Mouse (Mus musculus) ES-E14 (cell line): ENCODE measurements around the gene Foxe1. TPM values are rescaled to one million over a fixed set of nuclear protein-coding genes. Genes with fewer than 3 reads are reported as not detected.
A peak's percentile ranks its signal among the peaks of the same experiment; 100 is the strongest.

Experiments
- DNase-seq: peaks from one replicate; pipeline ENCODE4 v3.0.0-alpha.2; 2013; ENCODE audit warnings: low read depth, low spot score
- H3K27ac ChIP-seq: 2 replicates; pipeline ENCODE4 v1.5.1; 2012; ENCODE audit warnings: low read depth, mild to moderate bottlenecking, low read length, moderate library complexity, mixed read lengths; ENCODE audit not compliant: poor library complexity, insufficient read depth, severe bottlenecking
- H3K36me3 ChIP-seq: 2 replicates; pipeline ENCODE4 v1.6.1; 2012; ENCODE audit warnings: mild to moderate bottlenecking, low read length, moderate library complexity, mixed read lengths; ENCODE audit not compliant: control insufficient read depth, poor library complexity, insufficient read depth, severe bottlenecking
- H3K4me1 ChIP-seq, 2 experiments: fragments of 150-350 bp in 1 of 2; sonication (generic) in 1 of 2; 2 replicates each; pipeline ENCODE4 v1.6.1; 2012; ENCODE audit warnings: low read length in 2 of 2, mild to moderate bottlenecking in 1 of 2, mixed read lengths in 1 of 2; ENCODE audit not compliant: control insufficient read depth in 2 of 2, insufficient read depth in 2 of 2, poor library complexity in 1 of 2
- H3K4me3 ChIP-seq, 2 experiments: fragments of 150-350 bp in 1 of 2; sonication (generic) in 1 of 2; 2 replicates each; pipeline ENCODE4 v1.5.1; 2012; ENCODE audit warnings: low read length in 2 of 2, low read depth in 1 of 2, mild to moderate bottlenecking in 1 of 2, mixed read lengths in 1 of 2; ENCODE audit not compliant: insufficient read depth in 1 of 2, poor library complexity in 1 of 2, severe bottlenecking in 1 of 2
- H3K9ac ChIP-seq: 2 replicates; pipeline ENCODE4 v1.6.1; 2012; ENCODE audit warnings: low read depth, mild to moderate bottlenecking, low read length, mixed read lengths; ENCODE audit not compliant: poor library complexity, insufficient read depth, severe bottlenecking
- H3K9me3 ChIP-seq: fragments of 150-350 bp; sonication (generic); 2 replicates; pipeline ENCODE4 v1.6.1; 2012; ENCODE audit warnings: low read depth, mild to moderate bottlenecking, low read length; ENCODE audit not compliant: control insufficient read depth, insufficient read depth
- CHD2 ChIP-seq: IDR thresholded peaks from 2 replicates; pipeline ENCODE4 v1.6.1; 2014; ENCODE audit warnings: mild to moderate bottlenecking, low read depth, low read length, inconsistent platforms
- HCFC1 ChIP-seq: IDR thresholded peaks from 2 replicates; pipeline ENCODE4 v1.6.1; 2012; ENCODE audit warnings: low read length, inconsistent platforms, borderline replicate concordance; ENCODE audit not compliant: insufficient read depth
- MAFK ChIP-seq: IDR thresholded peaks from 2 replicates; pipeline ENCODE4 v1.6.1; 2014; ENCODE audit warnings: mild to moderate bottlenecking, low read depth, low read length, inconsistent platforms; ENCODE audit not compliant: insufficient read depth
- ZC3H11A ChIP-seq: IDR thresholded peaks from 2 replicates; pipeline ENCODE4 v1.6.1; 2012; ENCODE audit warnings: low read depth, mild to moderate bottlenecking, inconsistent platforms, low read length, borderline replicate concordance
- ZNF384 ChIP-seq: IDR thresholded peaks from 2 replicates; pipeline ENCODE4 v1.6.1; 2012; ENCODE audit warnings: low read depth, low read length, inconsistent platforms
- in situ Hi-C, 2 experiments: fragments of 600-800 bp; cut with MboI; formaldehyde crosslinking; loops; one replicate each; pipeline ENCODE4 v1.15.1; 2025; ENCODE audit warnings: low sequenced_read_pairs in 2 of 2, inconsistent platforms in 1 of 2; ENCODE audit not compliant: unreplicated experiment in 2 of 2
- total RNA-seq: library from RNA; depleted of rRNA; stranded (reverse); fragments of 300-350 nt; gene quantifications from 2 replicates; pipeline ENCODE4 v1.2.3, GENCODE M21; 2012

Gene Foxe1
- total RNA-seq, 1 experiment: 0.22 TPM

DNA sequence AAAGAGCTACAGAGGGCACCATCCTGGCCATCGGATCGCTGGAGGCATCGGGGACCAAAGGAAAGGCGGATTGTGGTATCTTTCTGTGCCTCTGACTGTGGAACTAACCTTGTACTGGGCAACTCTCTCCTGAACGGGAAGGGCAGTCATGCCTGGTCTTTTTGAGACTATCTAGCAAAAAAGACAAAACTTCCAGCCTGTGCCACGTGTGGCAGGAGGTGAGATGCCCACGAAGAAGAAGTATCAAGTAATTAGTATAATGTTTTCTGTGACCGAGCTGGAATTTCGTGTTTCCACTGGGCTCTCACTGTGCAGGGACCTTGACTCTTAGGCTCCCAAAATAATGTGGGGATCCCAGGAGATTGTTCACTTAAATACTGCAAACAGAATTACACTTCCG is 4.4 kb upstream of the Foxe1 start:
- Histone ChIP-seq H3K9me3 (no peaks in the 10 kb centered on the region), H3K4me3 (no peak overlapping the region), H3K27ac (no peak overlapping the region), H3K9ac (no peak overlapping the region), H3K4me1 (peaks cover 0 to 3% of the 10 kb centered on the region in 2 experiments; a peak in 1 of 4 replicates), H3K36me3 (no peaks in the 10 kb centered on the region)
- DNase-seq: no peak
- TF ChIP-seq CHD2 (no peak), ZNF384 (no peak), ZC3H11A (no peak), HCFC1 (no peak), MAFK (no peak)
- in situ Hi-C loops: loop anchor here in 1 of 2 experiments (25.0 kb wide), 1 partner anchor 1698 kb away; the partner anchor contains the start of gene Nr4a3

DNA sequence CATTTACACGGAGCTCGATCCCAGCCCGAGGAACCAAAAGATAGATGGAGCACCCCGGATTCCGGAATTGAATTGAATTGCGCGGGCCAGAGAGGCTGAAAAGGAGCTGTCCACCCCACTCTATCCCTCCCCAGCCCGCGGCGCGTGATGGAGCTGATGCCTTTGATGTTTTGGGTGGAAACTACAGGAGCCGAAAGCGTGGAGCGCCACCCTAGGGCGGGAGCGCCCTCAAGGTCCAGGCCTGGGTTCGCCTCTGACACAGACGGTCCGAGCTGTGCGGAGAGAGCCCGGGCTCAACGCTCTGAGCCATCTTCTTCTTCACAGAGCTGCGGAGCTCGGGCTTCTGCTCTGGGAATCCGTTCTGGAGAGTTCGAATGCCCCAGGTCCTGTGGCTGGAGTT is 3.8 kb upstream of the Foxe1 start:
- no peaks in the 10 kb centered on the region for H3K9me3 ChIP-seq
- peaks cover 0 to 3% of the 10 kb centered on the region in 2 experiments; a peak in 1 of 4 replicates for H3K4me1 ChIP-seq
- no peak overlapping the region for H3K4me3 ChIP-seq
- no peak overlapping the region for H3K27ac ChIP-seq
- no peak overlapping the region for H3K9ac ChIP-seq
- no peaks in the 10 kb centered on the region for H3K36me3 ChIP-seq
- DNase-seq: no peak
- no peak for TF ChIP-seq ZC3H11A
- no peak for TF ChIP-seq ZNF384
- TF ChIP-seq MAFK: no peak
- TF ChIP-seq CHD2: no peak
- TF ChIP-seq HCFC1: no peak
- in situ Hi-C loops: loop anchor here in 1 of 2 experiments (25.0 kb wide), 1 partner anchor 1698 kb away; the partner anchor contains the start of gene Nr4a3

DNA sequence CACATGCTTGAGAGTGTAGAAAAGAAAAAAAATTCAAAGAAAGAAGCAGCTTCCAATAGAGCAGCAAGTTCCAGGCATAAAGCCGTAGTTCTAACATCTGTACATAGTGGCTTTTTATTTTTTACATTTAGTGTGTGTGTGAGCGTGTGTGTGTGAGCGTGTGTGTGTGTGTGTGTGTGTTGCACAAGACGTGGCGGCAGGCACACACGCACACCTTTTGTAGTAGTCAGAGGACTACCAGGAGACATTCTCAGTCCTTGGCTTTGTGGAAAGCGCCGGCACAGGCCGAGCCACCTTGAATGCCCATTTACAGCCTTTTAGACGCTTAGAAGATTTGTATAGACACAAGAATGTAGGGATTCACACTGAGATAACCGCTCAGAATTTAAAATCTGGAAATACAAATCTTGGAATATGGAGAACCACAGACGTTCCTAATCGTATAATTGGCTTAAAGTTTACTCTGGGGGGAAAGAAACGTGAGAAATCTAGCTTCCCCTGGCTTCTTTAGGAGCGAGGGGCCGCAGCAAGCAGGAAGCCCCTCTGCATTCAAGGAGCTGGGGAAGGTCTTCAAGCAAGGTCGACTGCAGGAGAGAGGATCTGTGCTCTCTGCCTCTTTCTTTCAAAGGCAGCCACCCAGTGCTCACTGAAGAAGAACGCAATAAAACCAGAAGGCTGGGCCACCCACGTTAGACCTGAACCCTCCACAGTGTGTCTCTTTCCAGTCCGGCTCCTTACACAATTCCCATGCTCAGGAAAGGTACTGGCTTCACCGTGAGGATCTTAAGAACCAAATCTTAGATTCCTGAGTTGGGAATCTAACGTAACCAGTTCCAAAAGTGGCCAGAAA is 1.4 kb upstream of the Foxe1 start:
- in situ Hi-C loops: loop anchor here in 1 of 2 experiments (25.0 kb wide), 1 partner anchor 1695 kb away; the partner anchor contains the start of gene Nr4a3
- Histone ChIP-seq H3K9ac (no peak overlapping the region), H3K36me3 (no peaks in the 10 kb centered on the region), H3K27ac (no peak overlapping the region), H3K9me3 (no peaks in the 10 kb centered on the region), H3K4me1 (peaks cover 0 to 8% of the 10 kb centered on the region in 2 experiments; a peak in 1 of 4 replicates), H3K4me3 (no peak overlapping the region)
- TF ChIP-seq ZNF384: no peak
- TF ChIP-seq MAFK: no peak
- no peak for TF ChIP-seq ZC3H11A
- TF ChIP-seq HCFC1: no peak
- no peak for TF ChIP-seq CHD2
- DNase-seq: no peak

DNA sequence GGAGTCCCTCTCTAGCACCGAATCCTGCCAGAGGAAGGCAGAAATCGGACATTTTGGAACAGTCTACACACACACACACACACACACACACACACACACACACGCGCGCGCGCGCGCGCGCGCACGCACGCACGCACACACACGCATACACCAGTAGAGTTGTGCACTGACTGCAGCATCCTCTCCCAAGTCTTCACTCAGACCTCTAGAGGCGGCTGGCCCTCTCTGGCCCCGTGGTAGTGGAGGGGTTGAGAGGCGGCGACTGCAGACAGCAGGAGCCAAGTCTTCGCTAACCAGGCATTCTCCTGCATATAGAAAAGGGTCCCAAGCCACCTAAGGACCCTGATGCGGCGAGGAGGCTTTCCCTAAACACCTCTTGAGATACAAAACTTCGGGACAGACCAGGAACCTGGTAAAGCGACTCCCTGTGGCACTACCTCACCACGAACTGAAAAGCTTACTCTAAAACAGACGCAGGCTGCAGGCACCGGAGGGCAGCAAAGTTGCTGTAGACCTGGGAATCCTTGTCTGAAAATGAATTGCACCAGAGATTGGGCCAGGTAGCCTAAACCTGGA is 610 bp upstream of the Foxe1 start:
- TF ChIP-seq CHD2 (no peak), HCFC1 (no peak)
- in situ Hi-C loops: loop anchor here in 1 of 2 experiments (25.0 kb wide), 1 partner anchor 1695 kb away; the partner anchor contains the start of gene Nr4a3
- no peak overlapping the region for H3K9ac ChIP-seq
- H3K9me3 ChIP-seq: no peaks in the 10 kb centered on the region
- no peak for DNase-seq
- peaks cover 0 to 8% of the 10 kb centered on the region in 2 experiments; a peak in 1 of 4 replicates for H3K4me1 ChIP-seq
- no peak overlapping the region for H3K27ac ChIP-seq
- H3K4me3 ChIP-seq: peak overlapping the region in 1 of 2 experiments; percentile 10; a peak in 1 of 4 replicates
- no peaks in the 10 kb centered on the region for H3K36me3 ChIP-seq
